Mouse (Mus musculus) liver, adult (tissue): ENCODE data around the gene Cysltr2.
A peak's percentile ranks its signal among the peaks of the same experiment; 100 is the strongest.

Source experiments
- GATA4 ChIP-seq: IDR thresholded peaks from 2 replicates; pipeline ENCODE4 v1.6.1; 2014; ENCODE audit warnings: mild to moderate bottlenecking, low read length; ENCODE audit not compliant: insufficient replicate concordance

The Cysltr2 gene

GRCm38 (mm10) chr14:73048937-73049336, at the start of gene Cysltr2:
Cysltr2 (minus strand) TSS chr14:73049114.
- no peak for TF ChIP-seq GATA4

GRCm38 (mm10) chr14:73094802-73095550, 46.1 kb upstream of the Cysltr2 start:
- no peak for TF ChIP-seq GATA4

- TF ChIP-seq GATA4: no peak
These were observed 44.0 kb upstream of the Cysltr2 start for GRCm38 (mm10) chr14:73092871-73093270.

GRCm38 (mm10) chr14:73088224-73088623, 39.3 kb upstream of the Cysltr2 start:
- no peak for TF ChIP-seq GATA4

GRCm38 (mm10) chr14:73087746-73088145, 38.8 kb upstream of the Cysltr2 start:
- no peak for TF ChIP-seq GATA4

GRCm38 (mm10) chr14:73087247-73087646, 38.3 kb upstream of the Cysltr2 start:
- no peak for TF ChIP-seq GATA4

GRCm38 (mm10) chr14:73086425-73086824, 37.5 kb upstream of the Cysltr2 start:
- no peak for TF ChIP-seq GATA4

- TF ChIP-seq GATA4: no peak
These were observed 34.6 kb upstream of the Cysltr2 start for GRCm38 (mm10) chr14:73083563-73083962.

GRCm38 (mm10) chr14:73064460-73064859, 15.5 kb upstream of the Cysltr2 start:
- no peak for TF ChIP-seq GATA4

GRCm38 (mm10) chr14:73058755-73059154, 9.8 kb upstream of the Cysltr2 start:
- no peak for TF ChIP-seq GATA4

- no peak for TF ChIP-seq GATA4
These were observed 8.8 kb upstream of the Cysltr2 start for GRCm38 (mm10) chr14:73057764-73058163.

- no peak for TF ChIP-seq GATA4
These were observed 7.9 kb upstream of the Cysltr2 start for GRCm38 (mm10) chr14:73056813-73057212.

- peak; percentile 25; the same call in 1 of the 2 replicates for TF ChIP-seq GATA4
These were observed 3.5 kb downstream of the Cysltr2 start for GRCm38 (mm10) chr14:73045199-73045928.

GRCm38 (mm10) chr14:73041689-73042088, 7.2 kb downstream of the Cysltr2 start:
- no peak for TF ChIP-seq GATA4

GRCm38 (mm10) chr14:73033290-73033689, 15.6 kb downstream of the Cysltr2 start:
- TF ChIP-seq GATA4: no peak

GRCm38 (mm10) chr14:73031218-73031617, 17.7 kb downstream of the Cysltr2 start:
- no peak for TF ChIP-seq GATA4
